Mouse (Mus musculus): Measurements from ENCODE around the gene Slc25a28. TPM values are rescaled to one million over a fixed set of nuclear protein-coding genes. Genes with fewer than 3 reads are reported as not detected.

Gene Slc25a28
- polyA plus RNA-seq, 1 experiment from 2014 or later: 14.1 TPM

DNA sequence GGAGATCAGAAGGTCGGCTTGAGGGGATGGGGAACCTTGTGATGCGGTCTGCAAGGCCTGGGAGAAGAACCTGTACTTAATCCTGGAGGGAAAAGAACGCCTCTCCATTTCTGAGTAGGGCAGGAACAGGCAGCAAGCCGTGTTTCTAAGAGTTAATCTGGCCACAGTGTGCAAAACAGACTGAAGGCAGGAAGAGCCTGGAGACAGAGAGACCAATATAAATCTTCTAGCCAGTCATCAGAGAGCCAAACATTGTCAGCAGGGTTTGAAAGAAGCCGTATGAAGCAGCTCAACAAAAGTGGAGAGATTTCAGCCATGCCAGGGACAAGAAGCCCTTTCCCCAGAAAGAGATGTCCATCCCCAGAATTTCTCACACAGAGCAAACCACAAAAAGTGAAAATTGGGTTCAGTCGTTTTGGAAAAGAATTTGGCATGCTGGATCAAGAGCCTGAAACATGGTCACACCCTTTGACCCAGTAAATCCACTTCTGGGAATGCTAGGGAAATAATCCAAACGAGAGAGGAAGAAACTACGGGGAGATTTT is 23.4 kb downstream of the Slc25a28 start:
- H3K4me3 ChIP-seq (ENCODE audit: low read depth, low read length): no peak overlapping the region
- no peaks in the 10 kb centered on the region for H3K36me3 ChIP-seq (ENCODE audit: control insufficient read depth, insufficient read depth, low read length)
- no peak overlapping the region for H3K4me2 ChIP-seq (ENCODE audit: low read length)
- no peak overlapping the region for H3K9ac ChIP-seq (ENCODE audit: low read depth, low read length)
- ATAC-seq: no peak
- 64% methylated on average over 8 of the region's 8 CpGs for WGBS
- no peaks in the 10 kb centered on the region for H3K9me3 ChIP-seq (replicated peaks; ENCODE audit: control insufficient read depth, low read length, poor library complexity, severe bottlenecking)
- no peaks in the 10 kb centered on the region for H3K27me3 ChIP-seq (ENCODE audit: control insufficient read depth, insufficient read depth, low read depth, low read length)
- no peaks in the 10 kb centered on the region for H3K4me1 ChIP-seq (ENCODE audit: control insufficient read depth, insufficient read depth, low read length)
- no peak overlapping the region for H3K27ac ChIP-seq (ENCODE audit: low read length)

- Histone ChIP-seq H3K27me3 (ENCODE audit: control insufficient read depth, insufficient read depth, low read depth, low read length) (no peaks in the 10 kb centered on the region), H3K9me3 (replicated peaks; ENCODE audit: control insufficient read depth, low read length, poor library complexity, severe bottlenecking) (no peaks in the 10 kb centered on the region), H3K27ac (ENCODE audit: low read length) (no peak overlapping the region), H3K4me2 (ENCODE audit: low read length) (no peak overlapping the region), H3K4me1 (ENCODE audit: control insufficient read depth, insufficient read depth, low read length) (no peaks in the 10 kb centered on the region), H3K36me3 (ENCODE audit: control insufficient read depth, insufficient read depth, low read length) (no peaks in the 10 kb centered on the region), H3K4me3 (ENCODE audit: low read depth, low read length) (no peak overlapping the region), H3K9ac (ENCODE audit: low read depth, low read length) (no peak overlapping the region)
- ATAC-seq: no peak
- 98% methylated on average over 4 of the region's 4 CpGs for whole genome bisulfite sequencing
Measured at GRCm38 (mm10) chr19:43648343-43648742, 26.3 kb downstream of the Slc25a28 start.

- no peaks in the 10 kb centered on the region for H3K4me1 ChIP-seq (ENCODE audit: control insufficient read depth, insufficient read depth, low read length)
- no peaks in the 10 kb centered on the region for H3K36me3 ChIP-seq (ENCODE audit: control insufficient read depth, insufficient read depth, low read length)
- ATAC-seq: no peak
- 92% methylated on average over 9 of the region's 9 CpGs for WGBS
- H3K9ac ChIP-seq (ENCODE audit: low read depth, low read length): no peak overlapping the region
- H3K4me3 ChIP-seq (ENCODE audit: low read depth, low read length): no peak overlapping the region
- no peak overlapping the region for H3K4me2 ChIP-seq (ENCODE audit: low read length)
- no peak overlapping the region for H3K27ac ChIP-seq (ENCODE audit: low read length)
- H3K9me3 ChIP-seq (replicated peaks; ENCODE audit: control insufficient read depth, low read length, poor library complexity, severe bottlenecking): no peaks in the 10 kb centered on the region
- no peaks in the 10 kb centered on the region for H3K27me3 ChIP-seq (ENCODE audit: control insufficient read depth, insufficient read depth, low read depth, low read length)
Measured at GRCm38 (mm10) chr19:43647261-43647660, 27.4 kb downstream of the Slc25a28 start.

DNA sequence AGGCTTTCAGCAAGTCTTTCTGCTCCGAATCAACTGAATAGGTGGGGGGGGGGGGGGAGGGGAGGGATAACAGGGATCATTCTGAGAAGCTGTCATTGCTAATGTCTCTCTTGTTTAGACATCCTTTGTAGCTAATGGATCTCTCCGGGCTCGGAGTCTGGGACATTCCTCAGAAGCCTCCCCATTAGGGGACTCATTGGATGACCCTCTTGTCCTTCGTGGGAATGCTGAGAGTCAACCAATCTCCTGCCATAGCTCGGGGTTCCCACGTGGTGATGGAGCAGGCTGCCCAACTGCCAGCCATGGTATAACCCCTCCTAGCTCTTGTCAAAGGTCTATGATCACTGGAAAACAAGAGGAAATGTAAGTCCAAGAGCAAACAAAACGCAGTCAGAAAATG is 27.8 kb downstream of the Slc25a28 start:
- Histone ChIP-seq H3K9ac (ENCODE audit: low read depth, low read length) (no peak overlapping the region), H3K27ac (ENCODE audit: low read length) (no peak overlapping the region), H3K36me3 (ENCODE audit: control insufficient read depth, insufficient read depth, low read length) (no peaks in the 10 kb centered on the region), H3K9me3 (replicated peaks; ENCODE audit: control insufficient read depth, low read length, poor library complexity, severe bottlenecking) (no peaks in the 10 kb centered on the region), H3K4me2 (ENCODE audit: low read length) (no peak overlapping the region), H3K27me3 (ENCODE audit: control insufficient read depth, insufficient read depth, low read depth, low read length) (no peaks in the 10 kb centered on the region), H3K4me1 (ENCODE audit: control insufficient read depth, insufficient read depth, low read length) (no peaks in the 10 kb centered on the region), H3K4me3 (ENCODE audit: low read depth, low read length) (no peak overlapping the region)
- 65% methylated on average over 7 of the region's 7 CpGs for WGBS
- no peak for ATAC-seq

DNA sequence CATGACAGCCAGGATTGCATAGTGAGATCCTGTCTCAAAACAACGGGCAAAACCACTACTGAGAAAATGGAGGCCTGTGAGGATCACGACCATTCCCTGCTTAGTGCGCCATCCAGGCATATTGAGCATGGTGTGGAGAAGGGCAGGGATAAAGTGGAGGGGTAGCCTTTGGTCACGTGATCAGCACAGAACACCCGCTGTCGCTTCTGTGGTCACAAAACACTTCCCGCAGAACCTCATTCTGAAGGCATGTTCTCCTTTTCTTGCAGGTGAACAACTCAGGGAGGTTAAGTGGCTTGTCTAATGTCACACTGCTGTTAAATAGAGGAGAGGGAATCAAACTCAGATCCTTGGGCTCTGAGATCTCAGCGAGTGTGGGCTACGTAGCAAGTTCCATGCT is 29.2 kb downstream of the Slc25a28 start:
- ATAC-seq: no peak
- H3K4me2 ChIP-seq (ENCODE audit: low read length): no peak overlapping the region
- H3K27me3 ChIP-seq (ENCODE audit: control insufficient read depth, insufficient read depth, low read depth, low read length): no peaks in the 10 kb centered on the region
- no peaks in the 10 kb centered on the region for H3K36me3 ChIP-seq (ENCODE audit: control insufficient read depth, insufficient read depth, low read length)
- H3K4me1 ChIP-seq (ENCODE audit: control insufficient read depth, insufficient read depth, low read length): no peaks in the 10 kb centered on the region
- WGBS: 92% methylated on average over 9 of the region's 9 CpGs
- no peak overlapping the region for H3K9ac ChIP-seq (ENCODE audit: low read depth, low read length)
- no peaks in the 10 kb centered on the region for H3K9me3 ChIP-seq (replicated peaks; ENCODE audit: control insufficient read depth, low read length, poor library complexity, severe bottlenecking)
- H3K27ac ChIP-seq (ENCODE audit: low read length): no peak overlapping the region
- H3K4me3 ChIP-seq (ENCODE audit: low read depth, low read length): no peak overlapping the region

DNA sequence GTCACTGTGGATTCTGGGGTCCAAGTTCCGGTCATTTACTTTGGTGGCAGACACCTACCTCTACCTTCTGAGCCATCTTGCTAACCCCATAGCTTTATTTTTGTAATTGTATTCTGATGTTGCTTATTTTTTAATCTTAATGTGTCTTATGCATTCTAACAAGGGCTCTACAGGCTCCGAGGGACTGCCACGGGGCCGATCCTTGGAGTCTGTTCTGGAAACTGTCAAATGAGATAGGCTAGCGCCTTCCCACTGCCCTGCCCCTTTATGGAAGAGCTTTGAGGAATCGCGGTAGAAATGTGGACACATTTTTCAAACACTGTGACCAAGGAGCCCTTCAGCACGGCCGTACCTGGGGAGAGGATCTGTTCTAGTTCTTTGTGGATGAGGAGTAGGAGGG is 31.8 kb downstream of the Slc25a28 start:
- Histone ChIP-seq H3K27me3 (ENCODE audit: control insufficient read depth, insufficient read depth, low read depth, low read length) (no peaks in the 10 kb centered on the region), H3K27ac (ENCODE audit: low read length) (no peak overlapping the region), H3K4me1 (ENCODE audit: control insufficient read depth, insufficient read depth, low read length) (no peaks in the 10 kb centered on the region), H3K4me2 (ENCODE audit: low read length) (no peak overlapping the region), H3K4me3 (ENCODE audit: low read depth, low read length) (no peak overlapping the region), H3K9me3 (replicated peaks; ENCODE audit: control insufficient read depth, low read length, poor library complexity, severe bottlenecking) (no peaks in the 10 kb centered on the region), H3K9ac (ENCODE audit: low read depth, low read length) (no peak overlapping the region), H3K36me3 (ENCODE audit: control insufficient read depth, insufficient read depth, low read length) (no peaks in the 10 kb centered on the region)
- no peak for ATAC-seq
- WGBS: 91% methylated on average over 9 of the region's 9 CpGs

DNA sequence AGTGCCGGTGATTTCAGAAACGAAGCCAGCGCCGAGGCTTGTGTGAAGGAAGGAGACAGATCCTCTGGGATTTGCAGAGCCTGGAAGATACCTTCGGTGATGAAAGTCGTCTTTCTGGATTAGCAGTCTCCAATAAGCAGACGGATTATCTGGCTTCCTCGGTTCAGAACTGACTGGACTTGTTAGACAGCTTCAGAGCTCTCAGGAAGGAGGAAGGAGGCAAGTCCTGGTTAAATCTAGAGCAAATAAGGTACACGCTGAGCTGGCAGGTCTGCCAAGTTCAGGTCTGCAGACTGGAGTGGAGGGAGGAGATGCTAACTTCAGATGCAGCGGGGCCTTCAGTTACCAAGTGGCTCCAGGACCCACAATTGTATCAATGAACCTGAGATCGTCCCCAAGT is 32.8 kb downstream of the Slc25a28 start:
- Histone ChIP-seq H3K9ac (ENCODE audit: low read depth, low read length) (no peak overlapping the region), H3K9me3 (replicated peaks; ENCODE audit: control insufficient read depth, low read length, poor library complexity, severe bottlenecking) (no peaks in the 10 kb centered on the region), H3K36me3 (ENCODE audit: control insufficient read depth, insufficient read depth, low read length) (no peaks in the 10 kb centered on the region), H3K4me1 (ENCODE audit: control insufficient read depth, insufficient read depth, low read length) (no peaks in the 10 kb centered on the region), H3K4me3 (ENCODE audit: low read depth, low read length) (no peak overlapping the region), H3K27me3 (ENCODE audit: control insufficient read depth, insufficient read depth, low read depth, low read length) (no peaks in the 10 kb centered on the region), H3K4me2 (ENCODE audit: low read length) (no peak overlapping the region), H3K27ac (ENCODE audit: low read length) (no peak overlapping the region)
- 60% methylated on average over 11 of the region's 11 CpGs for WGBS
- ATAC-seq: no peak

- no peak overlapping the region for H3K4me3 ChIP-seq (ENCODE audit: low read depth, low read length)
- H3K36me3 ChIP-seq (ENCODE audit: control insufficient read depth, insufficient read depth, low read length): no peaks in the 10 kb centered on the region
- H3K9ac ChIP-seq (ENCODE audit: low read depth, low read length): no peak overlapping the region
- no peaks in the 10 kb centered on the region for H3K9me3 ChIP-seq (replicated peaks; ENCODE audit: control insufficient read depth, low read length, poor library complexity, severe bottlenecking)
- 27% methylated on average over 12 of the region's 12 CpGs for WGBS
- no peak overlapping the region for H3K27ac ChIP-seq (ENCODE audit: low read length)
- no peak overlapping the region for H3K4me2 ChIP-seq (ENCODE audit: low read length)
- no peaks in the 10 kb centered on the region for H3K4me1 ChIP-seq (ENCODE audit: control insufficient read depth, insufficient read depth, low read length)
- no peaks in the 10 kb centered on the region for H3K27me3 ChIP-seq (ENCODE audit: control insufficient read depth, insufficient read depth, low read depth, low read length)
- no peak for ATAC-seq
Measured at GRCm38 (mm10) chr19:43630466-43631251, 44.0 kb downstream of the Slc25a28 start.

DNA sequence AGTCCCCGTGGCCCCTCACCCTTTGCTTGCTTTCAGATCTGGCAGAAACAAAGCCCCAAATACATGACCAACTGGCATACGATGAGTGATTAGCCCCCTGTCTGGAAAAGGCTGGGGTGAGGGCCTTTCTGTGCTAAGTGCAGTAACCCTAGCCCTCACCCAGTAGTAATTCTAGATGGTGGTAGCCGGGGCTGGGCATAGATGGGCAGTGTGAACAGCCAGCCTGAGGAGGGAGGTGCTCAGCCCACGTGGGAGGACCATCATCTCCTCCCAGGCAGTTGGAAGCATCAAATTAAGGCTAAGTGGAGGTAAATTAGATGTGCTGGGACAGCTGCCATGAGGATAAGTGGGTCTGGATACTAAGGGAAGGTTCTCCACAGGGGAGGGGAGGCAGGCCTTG is 45.6 kb downstream of the Slc25a28 start:
- Histone ChIP-seq H3K4me1 (ENCODE audit: control insufficient read depth, insufficient read depth, low read length) (no peaks in the 10 kb centered on the region), H3K4me3 (ENCODE audit: low read depth, low read length) (no peak overlapping the region), H3K9me3 (replicated peaks; ENCODE audit: control insufficient read depth, low read length, poor library complexity, severe bottlenecking) (no peaks in the 10 kb centered on the region), H3K27me3 (ENCODE audit: control insufficient read depth, insufficient read depth, low read depth, low read length) (no peaks in the 10 kb centered on the region; the same call in 1 of the 2 replicates), H3K27ac (ENCODE audit: low read length) (no peak overlapping the region), H3K4me2 (ENCODE audit: low read length) (no peak overlapping the region), H3K36me3 (ENCODE audit: control insufficient read depth, insufficient read depth, low read length) (no peaks in the 10 kb centered on the region), H3K9ac (ENCODE audit: low read depth, low read length) (no peak overlapping the region)
- WGBS: 53% methylated on average over 4 of the region's 4 CpGs
- no peak for ATAC-seq

Measured in midbrain, embryonic 16.5 days (tissue).